Mouse (Mus musculus) gastrocnemius, postnatal 4 days (tissue): ENCODE results near the gene Krtap19-5. TPM values are rescaled to one million over a fixed set of nuclear protein-coding genes. Genes with fewer than 3 reads are reported as not detected.

Experiments used
- DNase-seq, 2 experiments: peaks; one replicate each; pipeline ENCODE4 v3.0.0; 2021 to 2022; ENCODE audit warnings: low spot score in 2 of 2, mixed read lengths in 2 of 2
- long read RNA-seq, 2 experiments: library from polyadenylated mRNA; stranded (forward); transcript quantifications; one replicate each; pipeline ENCODE4 v2.0.0; 2021
- total RNA-seq, 2 experiments: library from RNA; stranded (reverse); gene quantifications; 2 replicates each; pipeline ENCODE4 v1.2.3; 2021

The Krtap19-5 gene
- not detected for total RNA-seq
- long read RNA-seq, experiment 1, partial matches to known transcripts: 0 of 2 reads
- long read RNA-seq, experiment 1, other reads (novel, unspliced or antisense): 0 of 2 reads
- long read RNA-seq, experiment 2: 0 reads

DNA sequence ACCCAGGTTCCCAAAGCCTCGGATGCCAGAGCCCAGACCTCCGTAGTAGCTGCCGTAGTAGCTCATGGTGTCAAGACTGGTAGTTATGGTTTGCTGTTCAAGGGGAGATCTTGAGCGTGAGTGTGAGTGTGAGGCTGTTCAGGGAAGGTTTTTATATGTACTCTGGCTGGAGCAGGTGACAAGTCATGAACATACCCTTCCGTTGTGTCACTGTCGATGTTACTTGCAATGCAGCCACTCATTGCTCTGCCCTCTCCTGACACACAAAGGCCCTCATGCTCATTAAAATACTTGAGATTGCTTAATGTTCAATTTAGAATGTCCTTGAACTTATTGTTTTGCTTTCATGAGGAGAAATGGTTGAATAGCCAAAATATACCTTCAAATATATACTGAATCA is at the start of gene Krtap19-5:
Gene Krtap19-5, minus strand, starts transcription at position 101 of the 400 bp plus-strand sequence.
- no peak for DNase-seq

DNA sequence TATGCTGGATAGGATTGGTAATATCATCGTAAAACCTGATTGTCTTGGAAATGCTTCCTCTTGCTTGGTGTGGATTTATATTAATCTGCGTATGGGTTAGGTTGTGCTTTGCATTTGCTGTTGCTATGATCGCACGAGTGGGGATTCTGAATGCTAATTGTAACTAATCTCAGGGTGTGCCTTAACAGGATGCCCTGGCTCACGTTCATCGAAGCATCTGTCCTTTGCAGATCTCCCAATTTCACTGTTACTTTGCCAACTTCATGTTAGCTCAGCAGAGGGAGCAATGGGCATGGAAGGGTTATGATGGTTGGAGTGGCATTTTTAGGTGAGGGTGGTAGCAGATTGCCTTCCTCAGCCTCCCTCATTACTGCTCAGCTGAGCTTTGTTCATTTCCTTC is 44.8 kb upstream of the Krtap19-5 start:
- no peak for DNase-seq

DNA sequence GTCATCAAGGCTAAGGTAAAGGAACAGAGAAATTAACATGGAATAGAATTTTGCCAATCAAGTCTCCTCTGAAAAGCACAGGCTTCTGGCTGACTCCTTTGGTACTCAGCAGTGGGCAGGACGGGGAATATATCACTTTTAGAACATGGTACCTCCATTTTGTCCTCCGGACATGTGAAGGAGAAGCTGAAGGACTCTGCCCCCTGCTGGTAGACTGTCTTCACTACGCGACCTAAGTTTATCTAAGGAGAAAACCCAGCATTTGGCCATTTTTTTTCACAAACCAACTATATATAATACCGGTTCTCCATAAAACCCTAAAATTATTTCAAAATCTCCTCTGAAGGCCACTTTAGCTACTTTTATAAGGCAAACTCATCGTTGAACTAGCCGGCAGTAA is 42.0 kb upstream of the Krtap19-5 start:
- DNase-seq: no peak

DNA sequence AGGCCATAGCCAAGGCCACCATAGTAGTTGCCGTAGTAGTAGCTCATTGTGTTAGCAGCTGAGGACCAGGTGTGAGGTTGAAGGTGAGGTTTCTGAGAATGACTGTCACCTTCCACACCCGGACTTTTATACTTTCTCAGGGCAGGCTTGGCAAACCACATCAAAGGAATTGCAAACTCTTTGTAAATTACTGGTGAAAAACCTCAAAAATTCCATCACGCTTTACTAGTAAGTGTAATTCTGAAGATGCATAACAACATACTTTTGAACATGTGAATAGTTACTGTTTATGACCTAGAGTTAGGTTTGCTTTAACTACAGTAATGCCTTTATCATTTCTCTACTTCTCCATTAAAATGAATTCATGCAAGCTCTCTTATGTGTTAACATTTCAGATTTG is 35.9 kb upstream of the Krtap19-5 start, which contains the start of gene Krtap19-9b:
Gene Krtap19-9b, minus strand, starts transcription at position 101 of the 400 bp plus-strand sequence.
- DNase-seq: no peak

GRCm38 (mm10) chr16:88886870-88887269 is 9.4 kb downstream of the Krtap19-5 start:
- no peak for DNase-seq

- DNase-seq: no peak
Measured at GRCm38 (mm10) chr16:88884989-88885388, 11.3 kb downstream of the Krtap19-5 start, which contains the start of gene Krtap19-4. Gene Krtap19-4 (minus strand): TSS chr16:88885089.

DNA sequence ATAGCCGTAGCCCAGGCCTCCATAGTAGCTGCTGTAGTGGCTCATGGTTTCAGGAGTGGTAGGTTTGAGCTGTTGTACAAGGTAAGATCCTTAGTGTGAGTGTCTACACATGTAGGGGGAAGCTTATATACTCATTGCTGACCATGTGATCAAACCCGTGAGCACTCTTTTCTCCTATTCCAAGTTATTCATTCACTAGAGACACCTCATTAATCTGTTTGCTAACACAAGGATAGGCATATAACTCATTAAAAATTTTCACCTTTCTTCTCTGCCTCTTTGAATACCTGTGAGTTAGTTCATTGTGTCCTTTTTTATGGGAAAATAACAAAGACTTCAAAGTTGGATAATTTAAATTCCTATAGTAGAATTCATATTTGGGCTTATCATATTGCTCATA is 18.3 kb downstream of the Krtap19-5 start, which contains the start of gene Krtap19-3:
Gene Krtap19-3, minus strand, starts transcription at position 101 of the 400 bp plus-strand sequence.
- DNase-seq: no peak

DNA sequence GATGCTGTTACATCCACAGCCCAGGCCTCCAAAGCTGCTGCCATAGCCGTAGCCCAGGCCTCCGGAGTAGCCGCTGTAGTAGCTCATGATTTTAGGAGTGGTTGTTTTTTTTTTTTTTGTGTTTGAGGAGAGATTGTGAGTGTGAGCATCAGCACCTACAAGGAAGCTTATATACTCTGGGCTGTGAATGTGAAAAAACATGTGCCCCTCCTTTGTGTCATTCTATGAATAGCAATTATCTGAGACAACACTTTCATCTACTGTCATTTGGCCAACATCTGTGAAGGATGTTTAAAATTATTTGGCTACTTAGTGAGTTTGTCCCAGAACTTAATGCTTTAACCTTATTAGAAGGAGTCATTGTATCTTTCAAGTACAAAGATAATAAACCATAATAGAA is 22.1 kb downstream of the Krtap19-5 start, which contains the start of gene Krtap19-2:
Gene Krtap19-2, minus strand, starts transcription at position 101 of the 400 bp plus-strand sequence.
- DNase-seq: no peak

DNA sequence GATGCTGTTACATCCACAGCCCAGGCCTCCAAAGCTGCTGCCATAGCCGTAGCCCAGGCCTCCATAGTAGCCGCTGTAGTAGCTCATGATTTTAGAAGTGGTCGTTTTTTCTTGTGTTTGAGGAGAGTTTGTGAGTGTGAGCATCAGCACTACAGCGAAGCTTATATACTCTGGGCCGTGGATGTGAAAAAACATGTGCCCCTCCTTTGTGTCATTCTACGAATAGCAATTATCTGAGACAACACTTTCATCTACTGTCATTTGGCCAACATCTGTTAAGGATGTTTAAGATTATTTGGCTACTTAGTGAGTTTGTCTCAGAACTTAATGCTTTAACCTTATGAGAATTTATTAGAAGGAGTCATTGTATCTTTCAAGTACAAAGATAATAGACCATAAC is 26.9 kb downstream of the Krtap19-5 start, which contains the start of gene Krtap19-1:
Gene Krtap19-1, minus strand, starts transcription at position 101 of the 400 bp plus-strand sequence.
- DNase-seq: no peak

DNA sequence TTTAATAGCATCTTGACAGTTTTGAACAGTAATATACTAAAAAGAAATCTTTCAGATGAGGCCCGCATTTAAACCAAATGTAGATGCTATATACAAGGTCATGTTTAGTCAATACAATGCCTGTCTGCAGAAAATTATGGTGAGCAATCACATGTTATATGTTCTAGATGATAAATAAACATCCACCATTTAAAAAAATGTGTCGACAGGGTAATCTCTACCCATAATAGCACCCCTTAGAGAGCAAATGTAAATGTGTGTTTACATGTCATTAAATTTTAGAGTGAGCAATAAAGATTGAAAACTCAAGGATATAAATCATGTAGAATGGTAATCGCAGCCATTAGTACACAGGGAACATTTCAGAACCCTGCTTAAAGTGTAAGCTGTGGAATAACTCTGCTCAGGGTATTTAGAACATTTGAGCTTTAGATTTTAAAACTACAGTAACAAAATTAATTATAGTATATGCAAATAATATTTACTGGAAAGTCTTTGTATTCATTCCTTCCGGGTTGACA is 31.3 kb downstream of the Krtap19-5 start:
- no peak for DNase-seq

GRCm38 (mm10) chr16:88851450-88851849 is 44.8 kb downstream of the Krtap19-5 start:
- no peak for DNase-seq

GRCm38 (mm10) chr16:88848558-88848957 is 47.7 kb downstream of the Krtap19-5 start:
- DNase-seq: no peak

- no peak for DNase-seq
Measured at GRCm38 (mm10) chr16:88847363-88847762, 48.9 kb downstream of the Krtap19-5 start.

Other genes starting within 250 kb of the Krtap19-5 start
- gene Krtap26-1, start 248.7 kb downstream of the Krtap19-5 start, total RNA-seq: not detected
- not detected for gene Krtap27-1, start 224.8 kb downstream of the Krtap19-5 start, total RNA-seq
- gene 2310061N02Rik, start 188.5 kb downstream of the Krtap19-5 start, total RNA-seq: not detected
- gene Krtap13-1, start 167.6 kb downstream of the Krtap19-5 start, total RNA-seq: not detected
- not detected for gene Krtap13, start 144.8 kb downstream of the Krtap19-5 start, total RNA-seq
- gene 2310034C09Rik, start 137.6 kb downstream of the Krtap19-5 start, total RNA-seq: not detected
- gene 2310057N15Rik, start 122.3 kb downstream of the Krtap19-5 start, total RNA-seq: not detected
- not detected for gene Gm5965, start 118.6 kb downstream of the Krtap19-5 start, total RNA-seq
- gene Gm20741, start 84.2 kb downstream of the Krtap19-5 start, total RNA-seq: not detected
- gene Krtap15, start 76.2 kb downstream of the Krtap19-5 start, total RNA-seq: not detected
- gene Krtap14, start 70.3 kb downstream of the Krtap19-5 start, total RNA-seq: not detected
- gene Krtap19-1, start 27.0 kb downstream of the Krtap19-5 start, total RNA-seq: not detected
- gene Krtap19-2, start 22.2 kb downstream of the Krtap19-5 start, total RNA-seq: not detected
- not detected for gene Krtap19-3, start 18.4 kb downstream of the Krtap19-5 start, total RNA-seq
- not detected for gene Krtap19-4, start 11.4 kb downstream of the Krtap19-5 start, total RNA-seq
- gene Krtap19-9b, start 35.8 kb upstream of the Krtap19-5 start, total RNA-seq: not detected
- not detected for gene Krtap16-3, start 66.4 kb upstream of the Krtap19-5 start, total RNA-seq
- not detected for gene Krtap22-2, start 114.3 kb upstream of the Krtap19-5 start, total RNA-seq
- gene Gm10229, start 118.8 kb upstream of the Krtap19-5 start, total RNA-seq: not detected
- gene Krtap6-1, start 135.2 kb upstream of the Krtap19-5 start, total RNA-seq: not detected
- gene Gm10228, start 145.0 kb upstream of the Krtap19-5 start, total RNA-seq: not detected
- not detected for gene Krtap6-5, start 151.4 kb upstream of the Krtap19-5 start, total RNA-seq
- not detected for gene 1110025L11Rik, start 167.5 kb upstream of the Krtap19-5 start, total RNA-seq
- gene Krtap6-3, start 187.6 kb upstream of the Krtap19-5 start, total RNA-seq: not detected
- not detected for gene Gm6358, start 244.4 kb upstream of the Krtap19-5 start, total RNA-seq